1 mouse cellular context compared by ENCODE assay signal in the genomic region with DNA sequence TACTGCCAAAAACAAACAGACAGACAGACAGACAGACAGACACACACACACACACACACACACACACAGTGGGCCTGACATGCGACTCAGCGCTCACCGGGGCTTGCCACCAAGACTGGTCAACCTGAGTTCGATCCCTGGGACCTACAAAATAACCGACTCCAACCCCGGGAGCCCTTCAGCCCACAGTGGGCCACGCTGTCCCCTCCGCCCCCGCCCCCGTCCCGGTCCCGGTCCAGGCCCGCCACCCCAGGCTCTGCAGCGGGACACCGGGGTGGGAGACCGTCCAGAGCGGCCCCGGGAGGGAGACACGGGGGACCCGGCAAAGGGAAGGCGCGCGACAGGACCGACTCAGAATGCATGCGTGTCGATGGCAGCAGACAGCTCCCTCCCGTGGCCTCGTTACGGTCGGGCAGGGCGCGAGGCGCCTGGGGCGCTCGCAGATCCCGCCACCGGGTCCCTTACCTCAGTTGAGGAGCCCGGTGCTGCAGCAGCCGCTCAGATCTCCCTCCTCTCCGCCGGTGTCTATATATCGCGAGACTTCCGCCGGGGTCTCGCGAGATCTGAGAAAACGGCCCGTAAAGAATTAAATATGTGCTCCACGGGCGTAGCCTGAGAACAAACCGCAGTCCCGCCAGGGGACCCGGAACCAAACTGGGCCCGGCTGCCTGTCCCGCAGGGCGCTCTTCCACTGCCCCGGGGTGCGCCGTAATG.
TF ChIP-seq lines count a peak whose summit lies in the region.

TSS of gene Mad1l1 (minus strand) at position 511 of the 714 bp plus-strand sequence.
TSS of gene Nudt1 (plus strand) at position 615 of the 714 bp plus-strand sequence.

TF ChIP-seq in myocyte, 11 proteins besides CTCF, POLR2A, EP300 and RAD21 (continued from another document):
- TF ChIP-seq TCF12 (IDR thresholded peaks at IDR 0.05; ENCODE audit: insufficient read depth, poor library complexity, severe bottlenecking) (no peak), MYOG (IDR thresholded peaks at IDR 0.05; ENCODE audit: control insufficient read depth in 1 of 3, insufficient read depth in 1 of 3, insufficient read length in 2 of 3, low read depth in 2 of 3) (peak in 1 of 3 experiments; percentile 2), E2F4 (IDR thresholded peaks at IDR 0.05; ENCODE audit: insufficient read depth) (peak; percentile 77), REST (IDR thresholded peaks at IDR 0.05; ENCODE audit: insufficient read depth, insufficient read length) (no peak), SRF (IDR thresholded peaks at IDR 0.05; ENCODE audit: control insufficient read depth, insufficient read length, low read depth) (no peak), POLR2AphosphoS2 (IDR thresholded peaks at IDR 0.05; ENCODE audit: insufficient read length, low read depth) (peak; percentile 46)
